Mouse (Mus musculus): ENCODE measurements around the gene Nipbl. TPM values are rescaled to one million over a fixed set of nuclear protein-coding genes. Genes with fewer than 3 reads are reported as not detected.

Nipbl gene
- polyA plus RNA-seq, 1 experiment from 2014 or later: 18.5 TPM

DNA sequence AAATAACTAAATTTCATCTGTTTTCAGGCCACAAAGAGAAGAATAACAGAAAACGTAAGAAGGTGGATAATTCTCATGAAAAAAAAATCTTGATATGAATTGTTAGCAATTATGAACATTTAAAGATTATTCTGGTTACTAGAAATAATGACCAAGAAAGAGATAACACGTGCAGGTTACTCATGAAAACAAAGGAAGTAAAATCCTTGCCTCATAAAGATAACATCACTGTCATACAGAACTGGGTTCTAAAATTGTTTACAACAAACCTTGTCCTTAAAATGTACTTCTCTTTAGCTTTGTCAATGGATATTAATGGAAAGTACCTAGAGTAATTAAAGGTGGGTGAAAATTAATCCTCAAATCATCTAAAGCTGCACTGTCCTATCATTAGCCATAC, 37.2 kb downstream of the Nipbl start:
- Histone ChIP-seq H3K27ac (no peak overlapping the region), H3K36me3 (replicated peaks) (no peaks in the 10 kb centered on the region), H3K4me3 (no peak overlapping the region), H3K27me3 (ENCODE audit: poor library complexity, severe bottlenecking) (no peaks in the 10 kb centered on the region), H3K9me3 (no peaks in the 10 kb centered on the region), H3K4me1 (no peaks in the 10 kb centered on the region)
- WGBS: 88% methylated on average over 2 of the region's 2 CpGs
- no peak for DNase-seq (ENCODE audit: extremely low spot score, low spot score)

DNA sequence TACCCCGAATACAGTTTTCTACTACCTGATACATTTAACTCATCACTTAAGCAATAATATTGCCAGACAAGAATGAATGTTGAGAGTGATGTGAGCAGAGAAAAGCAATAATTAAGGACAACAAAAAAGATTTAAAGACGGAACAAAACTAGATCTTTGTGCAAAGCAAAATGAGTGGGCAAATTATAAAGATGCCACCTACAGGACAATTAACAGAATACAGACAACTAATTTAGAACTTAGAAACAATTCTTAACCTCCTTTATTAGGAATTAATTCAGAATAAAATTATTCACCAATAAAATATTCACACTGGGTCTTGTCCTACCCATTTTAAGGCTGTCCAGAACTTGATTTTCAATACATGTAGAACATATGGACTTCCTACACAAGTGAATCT, 38.0 kb downstream of the Nipbl start:
- no peaks in the 10 kb centered on the region for H3K4me1 ChIP-seq
- H3K36me3 ChIP-seq (replicated peaks): no peaks in the 10 kb centered on the region
- no peak for DNase-seq (ENCODE audit: extremely low spot score, low spot score)
- H3K4me3 ChIP-seq: no peak overlapping the region
- 91% methylated on average over 2 of the region's 2 CpGs for WGBS
- no peaks in the 10 kb centered on the region for H3K27me3 ChIP-seq (ENCODE audit: poor library complexity, severe bottlenecking)
- no peak overlapping the region for H3K27ac ChIP-seq
- H3K9me3 ChIP-seq: no peaks in the 10 kb centered on the region

DNA sequence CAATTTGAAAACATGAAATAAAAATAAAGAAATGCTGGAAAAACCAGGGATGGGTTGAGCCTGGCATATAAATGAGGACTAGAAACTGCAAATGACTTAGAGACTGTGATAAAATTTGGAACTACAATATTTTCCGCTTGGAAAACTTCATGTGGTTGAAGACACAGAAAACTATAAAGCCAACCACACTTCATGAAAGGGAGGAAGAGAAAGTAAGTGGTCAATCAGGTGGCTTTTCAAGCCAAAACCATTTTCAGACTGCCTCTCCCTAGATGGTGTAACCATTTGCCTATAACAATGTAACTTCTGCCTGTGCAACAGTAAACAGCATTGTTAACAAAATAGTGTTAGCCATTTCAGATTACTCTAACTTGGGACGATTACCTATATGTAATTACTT, 41.7 kb downstream of the Nipbl start:
- H3K4me3 ChIP-seq: no peak overlapping the region
- DNase-seq (ENCODE audit: extremely low spot score, low spot score): no peak
- H3K27ac ChIP-seq: no peak overlapping the region
- no peaks in the 10 kb centered on the region for H3K4me1 ChIP-seq
- no peaks in the 10 kb centered on the region for H3K9me3 ChIP-seq
- H3K27me3 ChIP-seq (ENCODE audit: poor library complexity, severe bottlenecking): no peaks in the 10 kb centered on the region
- no peaks in the 10 kb centered on the region for H3K36me3 ChIP-seq (replicated peaks)
- WGBS: 94% methylated on average over 2 of the region's 2 CpGs

DNA sequence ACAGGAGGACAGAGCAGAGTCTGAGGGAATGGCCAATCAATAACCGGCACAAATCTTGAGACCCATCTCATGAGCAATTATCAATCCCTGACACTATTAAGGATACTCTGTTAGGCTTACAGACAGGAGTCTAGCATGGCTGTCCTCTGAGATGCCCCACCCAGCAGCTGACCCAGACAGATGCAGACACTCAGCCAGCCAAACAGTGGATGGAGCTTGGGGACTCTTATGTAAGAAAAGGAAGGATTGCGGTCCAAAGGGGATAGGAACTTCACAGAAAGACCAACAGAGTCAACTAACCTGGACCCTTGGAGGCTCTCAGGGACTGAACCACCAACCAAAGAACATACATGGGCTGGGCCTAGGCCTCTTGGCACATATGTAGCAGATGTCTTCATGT, 42.7 kb downstream of the Nipbl start:
- H3K36me3 ChIP-seq (replicated peaks): no peaks in the 10 kb centered on the region
- no peaks in the 10 kb centered on the region for H3K27me3 ChIP-seq (ENCODE audit: poor library complexity, severe bottlenecking)
- WGBS: 95% methylated on average over 2 of the region's 2 CpGs
- no peaks in the 10 kb centered on the region for H3K9me3 ChIP-seq
- no peak overlapping the region for H3K4me3 ChIP-seq
- DNase-seq (ENCODE audit: extremely low spot score, low spot score): no peak
- no peaks in the 10 kb centered on the region for H3K4me1 ChIP-seq
- no peak overlapping the region for H3K27ac ChIP-seq

DNA sequence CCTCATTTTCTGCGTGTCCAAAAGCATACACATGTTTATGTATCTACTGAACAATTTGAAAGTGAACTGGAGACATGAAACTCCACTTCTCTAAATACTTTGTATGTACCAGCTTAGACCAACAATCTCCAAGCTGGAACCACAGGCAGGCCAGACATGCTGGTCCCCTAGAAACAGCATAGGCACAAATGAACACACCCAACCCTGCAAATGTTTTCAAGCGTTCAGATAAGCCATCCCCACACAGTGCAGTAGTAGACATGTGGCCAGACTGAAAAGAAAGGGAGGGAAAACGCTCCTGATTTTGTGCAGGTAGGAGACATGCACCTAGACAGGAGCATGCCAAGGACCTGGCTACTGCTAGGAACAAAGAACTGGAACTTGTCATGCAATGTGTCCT, 52.5 kb downstream of the Nipbl start:
- Histone ChIP-seq H3K27ac (no peak overlapping the region), H3K4me3 (no peak overlapping the region), H3K27me3 (ENCODE audit: poor library complexity, severe bottlenecking) (no peaks in the 10 kb centered on the region), H3K4me1 (no peaks in the 10 kb centered on the region), H3K36me3 (replicated peaks) (peaks cover 4% of the 10 kb centered on the region; the same call in 1 of the 2 replicates), H3K9me3 (no peaks in the 10 kb centered on the region)
- DNase-seq (ENCODE audit: extremely low spot score, low spot score): no peak
- WGBS: 91% methylated on average over 3 of the region's 3 CpGs

DNA sequence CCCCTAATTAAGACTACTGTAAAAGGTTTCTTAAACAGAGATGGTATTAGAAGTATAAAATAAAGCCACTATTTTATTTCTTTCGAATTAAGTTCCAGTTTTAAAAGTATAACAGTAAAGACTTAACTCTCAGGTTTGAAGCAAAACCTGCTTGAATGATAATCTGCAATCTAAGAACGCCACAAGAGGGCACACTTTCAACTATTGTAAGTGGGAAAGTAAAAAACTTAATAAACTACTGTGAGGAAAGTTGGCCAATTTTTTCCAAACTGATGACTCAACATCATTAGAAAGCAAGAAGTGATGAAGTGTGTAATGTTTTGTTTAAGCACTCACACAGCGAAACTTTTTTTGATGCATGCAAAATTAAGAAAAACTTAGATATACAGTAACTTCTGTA, 62.0 kb downstream of the Nipbl start:
- Histone ChIP-seq H3K27ac (no peak overlapping the region), H3K36me3 (replicated peaks) (no peaks in the 10 kb centered on the region), H3K4me3 (no peak overlapping the region), H3K9me3 (no peaks in the 10 kb centered on the region), H3K4me1 (no peaks in the 10 kb centered on the region), H3K27me3 (ENCODE audit: poor library complexity, severe bottlenecking) (no peaks in the 10 kb centered on the region)
- DNase-seq (ENCODE audit: extremely low spot score, low spot score): no peak
- WGBS: 70% methylated on average over 3 of the region's 3 CpGs

DNA sequence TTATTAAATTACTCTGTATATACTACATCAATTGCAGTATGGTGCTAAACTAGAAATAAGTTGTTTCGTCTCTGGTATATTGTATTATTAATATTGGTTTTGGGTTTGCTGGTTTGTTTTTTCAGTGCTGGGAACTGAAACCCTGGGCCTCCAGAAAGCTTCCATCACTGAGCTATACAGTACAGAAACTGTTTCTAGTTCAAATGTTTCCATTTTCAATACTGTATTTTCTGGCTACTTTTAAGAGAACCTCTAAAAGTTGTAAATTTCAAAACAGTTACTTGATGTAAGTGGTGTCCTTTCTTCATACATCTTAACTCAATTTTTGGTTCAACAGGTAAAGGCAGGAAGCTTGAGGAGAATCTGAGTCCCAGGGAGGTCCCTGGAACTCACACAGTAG, 68.6 kb downstream of the Nipbl start:
- Histone ChIP-seq H3K27me3 (ENCODE audit: poor library complexity, severe bottlenecking) (no peaks in the 10 kb centered on the region), H3K36me3 (replicated peaks) (peaks cover 14% of the 10 kb centered on the region), H3K27ac (no peak overlapping the region), H3K9me3 (no peaks in the 10 kb centered on the region), H3K4me3 (no peak overlapping the region), H3K4me1 (no peaks in the 10 kb centered on the region)
- DNase-seq (ENCODE audit: extremely low spot score, low spot score): no peak
- WGBS: 95% methylated on average over 1 of the region's 1 CpGs

DNA sequence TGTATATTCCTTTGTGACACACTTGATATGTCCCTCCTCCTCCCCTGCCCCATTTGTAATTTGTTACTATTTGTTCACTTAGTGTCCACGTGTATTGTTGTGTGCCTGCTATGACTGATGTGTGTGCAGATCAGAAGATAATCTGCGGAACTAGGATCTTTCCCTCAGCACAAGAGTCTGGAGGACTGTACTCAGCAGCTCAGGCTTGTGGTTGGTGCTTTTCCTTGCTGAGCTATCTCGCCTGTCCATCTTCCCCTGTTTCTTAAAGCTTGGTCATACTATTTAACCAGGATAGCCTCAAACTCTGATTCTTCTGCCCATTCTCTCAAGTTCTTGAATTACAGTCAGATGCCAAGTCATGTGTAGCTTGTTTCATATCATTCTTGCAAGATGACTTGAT, 69.5 kb downstream of the Nipbl start:
- no peaks in the 10 kb centered on the region for H3K9me3 ChIP-seq
- no peaks in the 10 kb centered on the region for H3K27me3 ChIP-seq (ENCODE audit: poor library complexity, severe bottlenecking)
- H3K4me1 ChIP-seq: no peaks in the 10 kb centered on the region
- H3K27ac ChIP-seq: no peak overlapping the region
- WGBS: 82% methylated on average over 3 of the region's 3 CpGs
- no peak overlapping the region for H3K4me3 ChIP-seq
- no peak for DNase-seq (ENCODE audit: extremely low spot score, low spot score)
- H3K36me3 ChIP-seq (replicated peaks): peaks cover 21% of the 10 kb centered on the region

DNA sequence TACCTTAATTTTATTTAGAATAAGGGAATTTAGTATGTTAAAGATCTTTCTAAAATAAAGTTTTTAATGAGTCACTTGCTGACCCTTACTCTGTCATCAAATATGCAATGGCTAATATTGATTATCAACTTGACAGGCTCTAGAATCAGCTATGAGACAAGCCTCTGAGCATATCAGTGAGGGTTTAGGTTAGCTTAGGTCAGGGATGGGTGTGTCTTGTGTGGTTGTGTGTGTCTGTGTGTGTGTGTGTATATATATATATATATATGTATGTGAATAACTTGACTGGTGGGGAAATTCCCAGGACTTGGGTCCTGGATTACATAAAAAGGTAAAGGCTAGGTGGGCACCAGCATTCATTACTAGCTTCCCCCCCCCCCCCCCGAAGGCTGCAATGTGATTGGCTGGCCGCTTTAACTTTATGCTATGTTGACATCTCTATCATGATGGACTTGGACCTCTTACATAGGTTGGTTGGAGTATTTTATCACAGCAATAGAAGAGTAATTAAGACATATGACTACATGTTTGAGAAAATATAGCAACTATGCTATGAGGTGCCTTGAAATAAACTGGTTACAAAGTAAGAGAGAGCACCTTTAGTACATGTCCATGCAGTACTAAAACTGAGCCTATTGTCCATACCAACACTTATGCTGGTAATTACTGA, 97.0 kb downstream of the Nipbl start:
- H3K4me1 ChIP-seq: no peaks in the 10 kb centered on the region
- peaks cover 33% of the 10 kb centered on the region for H3K36me3 ChIP-seq (replicated peaks)
- H3K27me3 ChIP-seq (ENCODE audit: poor library complexity, severe bottlenecking): no peaks in the 10 kb centered on the region
- no peak overlapping the region for H3K27ac ChIP-seq
- no peak for DNase-seq (ENCODE audit: extremely low spot score, low spot score)
- H3K4me3 ChIP-seq: no peak overlapping the region
- H3K9me3 ChIP-seq: no peaks in the 10 kb centered on the region
- WGBS: 95% methylated on average over 2 of the region's 2 CpGs

DNA sequence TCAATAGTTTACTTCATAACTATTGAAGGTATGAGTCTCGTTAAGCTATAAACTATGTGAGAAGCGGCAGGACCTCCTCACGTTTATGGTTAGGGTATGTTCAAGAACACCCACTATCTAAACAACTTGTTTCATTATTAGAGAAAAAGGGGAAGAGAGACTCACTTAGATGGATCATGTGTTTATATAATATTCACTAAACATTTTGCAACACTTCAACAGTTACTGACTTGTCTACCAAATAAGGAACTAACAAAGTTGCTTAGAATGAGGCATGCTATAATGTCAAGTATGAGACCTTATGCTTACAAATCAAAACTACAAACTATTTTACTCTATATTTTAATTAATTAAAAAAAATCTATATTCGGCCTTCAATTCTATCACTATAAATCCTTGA, 103.7 kb downstream of the Nipbl start:
- Histone ChIP-seq H3K4me3 (no peak overlapping the region), H3K4me1 (no peaks in the 10 kb centered on the region), H3K9me3 (no peaks in the 10 kb centered on the region), H3K36me3 (replicated peaks) (peaks cover 69% of the 10 kb centered on the region), H3K27ac (no peak overlapping the region), H3K27me3 (ENCODE audit: poor library complexity, severe bottlenecking) (no peaks in the 10 kb centered on the region)
- no peak for DNase-seq (ENCODE audit: extremely low spot score, low spot score)
- 89% methylated on average over 4 of the region's 4 CpGs for WGBS

DNA sequence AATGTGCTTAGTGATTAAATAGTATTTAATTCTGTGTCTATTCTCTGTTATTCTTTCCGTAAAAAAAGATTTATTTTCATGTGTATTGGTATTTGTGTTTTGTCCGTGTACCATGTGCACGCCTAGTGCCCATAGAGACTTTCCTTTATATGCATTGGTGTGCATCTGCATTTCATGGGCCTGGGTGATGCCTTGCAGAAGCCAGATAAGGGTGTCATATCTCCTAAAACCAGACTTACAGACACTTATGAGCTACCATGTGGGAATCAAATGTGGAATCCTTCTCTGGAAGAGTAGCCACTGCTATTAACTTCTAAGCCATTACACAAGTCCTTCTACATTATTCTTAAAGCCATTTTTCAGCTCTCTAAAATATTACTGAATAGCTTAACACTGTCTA, 112.7 kb downstream of the Nipbl start:
- H3K36me3 ChIP-seq (replicated peaks): peaks cover 96% of the 10 kb centered on the region
- H3K27ac ChIP-seq: no peak overlapping the region
- no peaks in the 10 kb centered on the region for H3K27me3 ChIP-seq (ENCODE audit: poor library complexity, severe bottlenecking)
- DNase-seq (ENCODE audit: extremely low spot score, low spot score): no peak
- no peak overlapping the region for H3K4me3 ChIP-seq
- no peaks in the 10 kb centered on the region for H3K9me3 ChIP-seq
- no peaks in the 10 kb centered on the region for H3K4me1 ChIP-seq
- over 99% methylated on average over 3 of the region's 3 CpGs for WGBS

DNA sequence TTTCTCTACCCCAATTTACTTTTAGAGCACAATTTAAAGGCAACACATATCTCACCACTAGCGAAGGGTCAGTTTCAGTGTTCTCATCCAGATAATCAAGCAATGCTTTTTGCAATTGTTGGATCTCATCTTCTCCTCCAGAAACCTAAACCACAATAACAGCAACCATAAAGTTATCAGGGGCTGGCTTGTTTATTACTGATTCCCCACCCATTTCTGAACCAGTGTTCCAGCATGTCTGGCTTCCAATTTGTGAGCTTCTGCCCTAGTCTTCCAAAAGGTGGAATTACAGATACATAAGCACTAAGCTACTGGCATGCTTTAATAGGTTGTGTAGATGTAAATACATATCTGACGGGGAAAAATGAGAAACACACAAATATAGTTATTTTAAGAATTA, 118.6 kb downstream of the Nipbl start:
- Histone ChIP-seq H3K36me3 (replicated peaks) (peaks cover 94% of the 10 kb centered on the region), H3K27me3 (ENCODE audit: poor library complexity, severe bottlenecking) (no peaks in the 10 kb centered on the region), H3K27ac (no peak overlapping the region), H3K4me3 (no peak overlapping the region), H3K4me1 (no peaks in the 10 kb centered on the region), H3K9me3 (no peaks in the 10 kb centered on the region)
- DNase-seq (ENCODE audit: extremely low spot score, low spot score): no peak
- 96% methylated on average over 2 of the region's 2 CpGs for WGBS

DNA sequence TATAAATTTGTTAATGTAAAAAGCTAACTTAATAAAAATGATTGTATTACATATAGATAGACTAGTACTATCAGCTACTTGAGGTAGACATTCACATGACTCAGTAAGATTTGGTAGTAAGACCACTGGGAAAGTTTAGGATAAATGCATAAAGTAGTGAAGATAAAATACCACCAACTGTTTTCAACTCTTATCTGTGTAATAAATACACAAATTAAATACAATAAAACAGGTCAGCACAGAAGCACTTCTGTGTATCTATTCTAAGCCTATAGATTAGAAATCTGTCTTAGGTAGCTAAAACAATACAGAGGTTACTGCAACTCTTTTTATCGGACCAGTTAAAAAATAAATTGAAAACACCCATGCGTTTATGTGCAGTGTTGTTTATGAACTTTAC, 119.4 kb downstream of the Nipbl start:
- Histone ChIP-seq H3K4me1 (no peaks in the 10 kb centered on the region), H3K27me3 (ENCODE audit: poor library complexity, severe bottlenecking) (no peaks in the 10 kb centered on the region), H3K36me3 (replicated peaks) (peaks cover 94% of the 10 kb centered on the region), H3K27ac (no peak overlapping the region), H3K9me3 (no peaks in the 10 kb centered on the region), H3K4me3 (no peak overlapping the region)
- 96% methylated on average over 2 of the region's 2 CpGs for WGBS
- no peak for DNase-seq (ENCODE audit: extremely low spot score, low spot score)

DNA sequence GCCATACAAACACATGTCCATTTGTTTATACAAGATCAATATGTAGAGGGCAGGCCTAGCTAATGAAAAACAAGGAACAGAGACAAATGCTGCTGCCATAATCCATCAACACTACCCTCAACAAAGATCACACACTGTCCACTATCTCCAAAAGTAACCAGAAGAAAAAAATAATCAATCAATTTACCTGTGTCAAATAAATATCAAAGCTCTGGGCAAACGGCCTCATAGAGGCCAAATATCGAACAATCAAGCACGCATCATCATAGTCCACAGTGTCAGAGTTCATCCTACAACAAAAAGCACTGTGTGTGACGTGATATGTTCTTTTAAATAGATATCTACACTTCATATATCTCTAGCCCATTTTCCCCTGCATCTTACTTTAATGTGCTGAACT, 120.2 kb downstream of the Nipbl start:
- DNase-seq (ENCODE audit: extremely low spot score, low spot score): no peak
- Histone ChIP-seq H3K9me3 (no peaks in the 10 kb centered on the region), H3K27me3 (ENCODE audit: poor library complexity, severe bottlenecking) (no peaks in the 10 kb centered on the region), H3K4me3 (no peak overlapping the region), H3K27ac (no peak overlapping the region), H3K4me1 (no peaks in the 10 kb centered on the region), H3K36me3 (replicated peaks) (peaks cover 94% of the 10 kb centered on the region)
- 94% methylated on average over 4 of the region's 4 CpGs for WGBS

Measured in forebrain, embryonic 10.5 days (tissue).